Mouse (Mus musculus) bone marrow, adult 2 months (tissue): ENCODE data around the gene Cmc2.

Source experiments
- CTCF ChIP-seq: fragments of 200-500 bp; IDR thresholded peaks from 2 replicates; pipeline ENCODE4 v1.5.1; 2011; ENCODE audit warnings: low read length, control low read depth; ENCODE audit not compliant: control insufficient read depth, insufficient read depth
- POLR2A ChIP-seq: fragments of 200-500 bp; IDR thresholded peaks from 2 replicates; pipeline ENCODE4 v1.6.1; 2011; ENCODE audit warnings: low read depth, mild to moderate bottlenecking, control low read depth, low read length, borderline replicate concordance; ENCODE audit not compliant: control insufficient read depth

GRCm38 (mm10) chr8:116892130-116892529 is 29.1 kb downstream of the Cmc2 start:
- no peak for TF ChIP-seq CTCF
- TF ChIP-seq POLR2A, result no peak
